In genomic region chr4:131913526-131913925, GRCm38 (mm10) we compare ENCODE assay signal across 24 mouse cellular contexts. TPM values are rescaled to one million over a fixed set of nuclear protein-coding genes. Genes with fewer than 3 reads are reported as not detected.
DNase-seq lines count a peak whose midpoint lies in the region; ATAC-seq lines count a peak whose summit lies in the region.
"Had no signal": no experiment of that assay in that cellular context is flagged by ENCODE, and none has a peak within 500 bp of the region (broad histone marks: within the 10 kb centered on the region; RNA-seq: fewer than 3 reads in every experiment).

No protein-coding gene starts in this region.

- peaks cover 66% of the 10 kb centered on the region for H3K4me1 ChIP-seq in heart, embryonic 13.5 days
- H3K4me1 ChIP-seq in hindbrain, embryonic 10.5 days (replicated peaks) = peaks cover 71% of the 10 kb centered on the region

- H3K27me3 ChIP-seq in heart, embryonic 13.5 days (replicated peaks) = peaks cover 55% of the 10 kb centered on the region
- peaks cover 71% of the 10 kb centered on the region for H3K27me3 ChIP-seq in hindbrain, embryonic 10.5 days (ENCODE audit: insufficient read depth, poor library complexity, severe bottlenecking)

- ATAC-seq in heart, embryonic 13.5 days (ENCODE audit: extremely low read depth, insufficient number of reproducible peaks, low FRiP score, low TSS enrichment) = no peak
- ATAC-seq: intestine, embryonic 16.5 days had no signal

- H3K4me2 ChIP-seq in heart, embryonic 13.5 days = no peak overlapping the region
- H3K4me2 ChIP-seq: hindbrain, embryonic 15.5 days; liver, embryonic 11.5 days; lung, embryonic 15.5 days; stomach, embryonic 15.5 days had no signal

- DNase-seq in heart, postnatal 25 days (ENCODE audit: low spot score) = no peak
- peak; percentile 39 for DNase-seq in NIH3T3 (ENCODE audit: low read depth)
- peak; percentile 54 for DNase-seq in brain, adult 2 months (ENCODE audit: low read depth, low spot score)
- DNase-seq in lung, postnatal 25 days (ENCODE audit: low spot score) = peak; percentile 64
- no peak for DNase-seq in hindbrain, embryonic 10.5 days (ENCODE audit: low spot score)
- no peak for DNase-seq in layer of hippocampus, adult 11-12 months (ENCODE audit: low spot score)
- DNase-seq: cerebellum, adult 18-20 months; gastrocnemius, postnatal 36 days; heart, postnatal 14 days; kidney, postnatal 36 days; layer of hippocampus, postnatal 36 days; left cerebral cortex, postnatal 4 days had no signal

- intact Hi-C loops in heart, postnatal 25 days (cut with DNase I) = no loop called here

- H3K4me3 ChIP-seq in heart, embryonic 13.5 days = no peak overlapping the region
- no peak overlapping the region for H3K4me3 ChIP-seq in hindbrain, embryonic 10.5 days
- H3K4me3 ChIP-seq: embryonic facial prominence, embryonic 13.5 days; forebrain, embryonic 10.5 days; hindbrain, embryonic 15.5 days; lung, embryonic 15.5 days; stomach, embryonic 15.5 days had no signal

- H3K9ac ChIP-seq in heart, embryonic 13.5 days = peak overlapping the region; percentile 54; the same call in 1 of the 2 replicates
- H3K9ac ChIP-seq: embryonic facial prominence, embryonic 13.5 days; hindbrain, embryonic 15.5 days; lung, embryonic 15.5 days; stomach, embryonic 15.5 days had no signal

- 55% methylated on average over 10 of the region's 10 CpGs for WGBS in heart, embryonic 13.5 days
- 50% methylated on average over 10 of the region's 10 CpGs for WGBS in hindbrain, embryonic 10.5 days

- no peaks in the 10 kb centered on the region for H3K36me3 ChIP-seq in heart, embryonic 13.5 days
- H3K36me3 ChIP-seq in hindbrain, embryonic 10.5 days = no peaks in the 10 kb centered on the region
- H3K36me3 ChIP-seq: embryonic facial prominence, embryonic 13.5 days; forebrain, embryonic 10.5 days; heart, embryonic 10.5 days; hindbrain, embryonic 15.5 days; lung, embryonic 15.5 days; midbrain, embryonic 10.5 days; stomach, embryonic 15.5 days had no signal

- H3K9me3 ChIP-seq in heart, embryonic 13.5 days = no peaks in the 10 kb centered on the region
- no peaks in the 10 kb centered on the region for H3K9me3 ChIP-seq in hindbrain, embryonic 10.5 days
- H3K9me3 ChIP-seq: embryonic facial prominence, embryonic 13.5 days; forebrain, embryonic 10.5 days; heart, embryonic 10.5 days; hindbrain, embryonic 15.5 days; lung, embryonic 15.5 days; midbrain, embryonic 10.5 days; stomach, embryonic 15.5 days had no signal

- no peak overlapping the region for H3K27ac ChIP-seq in heart, embryonic 13.5 days (replicated peaks)
- H3K27ac ChIP-seq in hindbrain, embryonic 10.5 days = no peak overlapping the region
- H3K27ac ChIP-seq: embryonic facial prominence, embryonic 13.5 days; forebrain, embryonic 10.5 days; hindbrain, embryonic 15.5 days; lung, embryonic 15.5 days; midbrain, embryonic 10.5 days; stomach, embryonic 15.5 days had no signal

RNA-seq across cellular contexts. Expression of gene Tmem200b, which starts 8.0 kb away (rescaled TPM):
- polyA plus RNA-seq in heart, embryonic 13.5 days (2015; fragmentation: Nextera tagmentation; extraction: Ambion mirVana) = 1.5 and 1.9 TPM in 2 replicates
- 1 to 10 TPM; 5.9 to 9.6 TPM for total RNA-seq in heart, postnatal 25 days (2021)
- polyA plus RNA-seq in hindbrain, embryonic 10.5 days (2016; fragmentation: Nextera tagmentation; extraction: Ambion mirVana) = 0.73 and 1.1 TPM in 2 replicates
- total RNA-seq: common myeloid progenitor, adult 5-6 weeks; MEL had no signal

RNA-seq across cellular contexts. Expression of gene Srsf4, which starts 40.1 kb away (rescaled TPM):
- polyA plus RNA-seq in heart, embryonic 13.5 days (2015; fragmentation: Nextera tagmentation; extraction: Ambion mirVana) = 68.5 and 72.0 TPM in 2 replicates
- 10 to 100 TPM; 32.8 to 38.4 TPM for total RNA-seq in heart, postnatal 25 days (2021)
- polyA plus RNA-seq in hindbrain, embryonic 10.5 days (2016; fragmentation: Nextera tagmentation; extraction: Ambion mirVana) = 139 and 141 TPM in 2 replicates

Comparison
In these comparisons a context has a peak if more than half of its experiments do, and no peak if none do; other contexts are left out.
1. DNase-seq: peak in NIH3T3 (single experiment), brain, adult 2 months (single experiment) and lung, postnatal 25 days (single experiment); none in heart, postnatal 25 days (single experiment), hindbrain, embryonic 10.5 days (single experiment) and layer of hippocampus, adult 11-12 months (single experiment).